Mouse (Mus musculus) forebrain, embryonic 16.5 days (tissue): Measurements from ENCODE around the gene Zbtb1. TPM values are rescaled to one million over a fixed set of nuclear protein-coding genes. Genes with fewer than 3 reads are reported as not detected.
A peak's percentile ranks its signal among the peaks of the same experiment; 100 is the strongest.

ENCODE experiments used
- ATAC-seq: fragments of 200-750 bp; cut with Nextera tagmentation; 2 replicates; pipeline ENCODE4 v1.8.0; 2017; ENCODE audit warnings: mild to moderate bottlenecking, moderate library complexity
- H3K27ac ChIP-seq: fragments of 300-500 bp; sonication (generic); 2 replicates; pipeline ENCODE4 v1.5.1; 2014; ENCODE audit warnings: low read length, control low read depth
- H3K27me3 ChIP-seq: fragments of 300-500 bp; sonication (generic); replicated peaks from 2 replicates; pipeline ENCODE4 v1.6.1; 2014; ENCODE audit warnings: low read length; ENCODE audit not compliant: control insufficient read depth, insufficient read depth
- H3K36me3 ChIP-seq: fragments of 300-500 bp; sonication (generic); 2 replicates; pipeline ENCODE4 v1.6.1; 2014; ENCODE audit not compliant: control insufficient read depth, insufficient read depth
- H3K4me1 ChIP-seq: fragments of 300-500 bp; sonication (generic); replicated peaks from 2 replicates; pipeline ENCODE4 v1.6.1; 2014; ENCODE audit warnings: low read length; ENCODE audit not compliant: control insufficient read depth, insufficient read depth
- H3K4me2 ChIP-seq: fragments of 300-500 bp; sonication (generic); 2 replicates; pipeline ENCODE4 v1.6.1; 2014; ENCODE audit warnings: mild to moderate bottlenecking, low read length, control low read depth
- H3K4me3 ChIP-seq: fragments of 300-500 bp; sonication (generic); replicated peaks from 2 replicates; pipeline ENCODE4 v1.5.1; 2014; ENCODE audit warnings: mild to moderate bottlenecking, low read length, control low read depth
- H3K9ac ChIP-seq: fragments of 300-500 bp; sonication (generic); replicated peaks from 2 replicates; pipeline ENCODE4 v1.6.1; 2014; ENCODE audit warnings: low read depth, low read length, control low read depth
- H3K9me3 ChIP-seq: fragments of 300-500 bp; sonication (generic); 2 replicates; pipeline ENCODE4 v1.6.1; 2016; ENCODE audit warnings: low read length; ENCODE audit not compliant: control insufficient read depth
- WGBS: fragments of 180-500 bp; shearing (Covaris S2); extraction: QIAGEN DNeasy Blood & Tissue Kit; methylation state at CpG from one replicate; pipeline ENCODE4 v1.1.7; 2014; 5-methylcytosine and 5-hydroxymethylcytosine counted together
- polyA plus RNA-seq: library from polyadenylated mRNA; unstranded; fragments of >200 nt; fragmentation: Nextera tagmentation; extraction: Ambion mirVana; gene quantifications from 2 replicates; pipeline ENCODE4 v1.2.1, GENCODE M21; 2015

Zbtb1 gene
- polyA plus RNA-seq, 1 experiment from 2014 or later: 4.6 TPM

- H3K27me3 ChIP-seq: no peaks in the 10 kb centered on the region
- peak overlapping the region; percentile 98 for H3K9ac ChIP-seq
- H3K9me3 ChIP-seq: no peaks in the 10 kb centered on the region
- 1% methylated on average over 26 of the region's 26 CpGs for WGBS
- peak overlapping the region; percentile 89 for H3K4me2 ChIP-seq
- H3K4me3 ChIP-seq: peak overlapping the region; percentile 94
- peaks cover 39% of the 10 kb centered on the region for H3K4me1 ChIP-seq
- H3K27ac ChIP-seq: peak overlapping the region; percentile 97
- peak; percentile 44 for ATAC-seq
- H3K36me3 ChIP-seq: no peaks in the 10 kb centered on the region
Observed at GRCm38 (mm10) chr12:76368790-76369205, 1.3 kb upstream of the Zbtb1 start.

- Histone ChIP-seq H3K9me3 (no peaks in the 10 kb centered on the region), H3K4me1 (peaks cover 41% of the 10 kb centered on the region), H3K4me2 (peak within 1 kb of the TSS; percentile 89), H3K36me3 (no peaks in the 10 kb centered on the region), H3K4me3 (peak within 1 kb of the TSS; percentile 94), H3K27ac (peak within 1 kb of the TSS; percentile 97), H3K27me3 (no peaks in the 10 kb centered on the region), H3K9ac (peak within 1 kb of the TSS; percentile 98)
- WGBS: under 1% methylated on average over 92 of the region's 96 CpGs
- ATAC-seq: peak; percentile 89
Observed at GRCm38 (mm10) chr12:76369206-76369977, 674 bp upstream of the Zbtb1 start, which contains the start of gene Zbtb25. Gene Zbtb25 (minus strand): TSS chr12:76369602.

GRCm38 (mm10) chr12:76370831-76371571 is 935 bp downstream of the Zbtb1 start:
- Histone ChIP-seq H3K4me3 (peak overlapping the region; percentile 94), H3K27me3 (no peaks in the 10 kb centered on the region), H3K4me2 (peak overlapping the region; percentile 89), H3K9ac (peak overlapping the region; percentile 98), H3K4me1 (peaks cover 41% of the 10 kb centered on the region), H3K27ac (peak overlapping the region; percentile 97), H3K9me3 (no peaks in the 10 kb centered on the region), H3K36me3 (no peaks in the 10 kb centered on the region)
- peak; percentile 13; the same call in 1 of the 2 replicates for ATAC-seq
- WGBS: under 1% methylated on average over 58 of the region's 63 CpGs

GRCm38 (mm10) chr12:76372046-76372445 is 2.0 kb downstream of the Zbtb1 start:
- H3K4me2 ChIP-seq: peak overlapping the region; percentile 89
- no peak overlapping the region for H3K4me3 ChIP-seq
- no peaks in the 10 kb centered on the region for H3K36me3 ChIP-seq
- H3K9ac ChIP-seq: no peak overlapping the region
- no peak overlapping the region for H3K27ac ChIP-seq
- no peaks in the 10 kb centered on the region for H3K9me3 ChIP-seq
- peaks cover 34% of the 10 kb centered on the region for H3K4me1 ChIP-seq
- 47% methylated on average over 7 of the region's 7 CpGs for WGBS
- no peaks in the 10 kb centered on the region for H3K27me3 ChIP-seq
- no peak for ATAC-seq

GRCm38 (mm10) chr12:76372881-76373818 is 3.1 kb downstream of the Zbtb1 start:
- WGBS: 71% methylated on average over 5 of the region's 7 CpGs
- Histone ChIP-seq H3K36me3 (no peaks in the 10 kb centered on the region), H3K9me3 (no peaks in the 10 kb centered on the region), H3K9ac (no peak overlapping the region), H3K4me1 (peaks cover 23% of the 10 kb centered on the region), H3K27ac (no peak overlapping the region), H3K4me3 (no peak overlapping the region), H3K4me2 (no peak overlapping the region), H3K27me3 (no peaks in the 10 kb centered on the region)
- ATAC-seq: no peak

- no peak overlapping the region for H3K4me2 ChIP-seq
- no peaks in the 10 kb centered on the region for H3K36me3 ChIP-seq
- no peak for ATAC-seq
- peaks cover 17% of the 10 kb centered on the region for H3K4me1 ChIP-seq
- H3K27me3 ChIP-seq: no peaks in the 10 kb centered on the region
- H3K4me3 ChIP-seq: no peak overlapping the region
- no peak overlapping the region for H3K27ac ChIP-seq
- no peak overlapping the region for H3K9ac ChIP-seq
- H3K9me3 ChIP-seq: no peaks in the 10 kb centered on the region
- 73% methylated on average over 6 of the region's 6 CpGs for WGBS
Observed at GRCm38 (mm10) chr12:76373991-76374390, 3.9 kb downstream of the Zbtb1 start.

- WGBS: 84% methylated on average over 4 of the region's 4 CpGs
- Histone ChIP-seq H3K9ac (no peak overlapping the region), H3K27ac (no peak overlapping the region), H3K36me3 (no peaks in the 10 kb centered on the region), H3K4me2 (no peak overlapping the region), H3K9me3 (no peaks in the 10 kb centered on the region), H3K27me3 (no peaks in the 10 kb centered on the region), H3K4me1 (peaks cover 17% of the 10 kb centered on the region), H3K4me3 (no peak overlapping the region)
- no peak for ATAC-seq
Observed at GRCm38 (mm10) chr12:76374911-76375310, 4.8 kb downstream of the Zbtb1 start.

- H3K36me3 ChIP-seq: no peaks in the 10 kb centered on the region
- H3K9ac ChIP-seq: no peak overlapping the region
- no peak overlapping the region for H3K4me3 ChIP-seq
- ATAC-seq: no peak
- H3K27me3 ChIP-seq: no peaks in the 10 kb centered on the region
- WGBS: 88% methylated on average over 3 of the region's 3 CpGs
- no peak overlapping the region for H3K4me2 ChIP-seq
- no peaks in the 10 kb centered on the region for H3K9me3 ChIP-seq
- H3K27ac ChIP-seq: no peak overlapping the region
- H3K4me1 ChIP-seq: peaks cover 17% of the 10 kb centered on the region
Observed at GRCm38 (mm10) chr12:76375506-76375905, 5.4 kb downstream of the Zbtb1 start.
